Mouse (Mus musculus) cerebellum, adult 8-10 months (tissue): ENCODE results near the gene Nfatc4.
A peak's percentile ranks its signal among the peaks of the same experiment; 100 is the strongest.

Experiments
- DNase-seq: peaks from one replicate; pipeline ENCODE4 v3.0.0; 2022

Gene Nfatc4

GRCm38 (mm10) chr14:55822435-55822990 lies 431 bp upstream of the Nfatc4 start:
- DNase-seq: peak; percentile 52

- no peak for DNase-seq
Observed at GRCm38 (mm10) chr14:55824001-55824480, 1.1 kb downstream of the Nfatc4 start.

- DNase-seq: no peak
Observed at GRCm38 (mm10) chr14:55824481-55825215, 1.7 kb downstream of the Nfatc4 start.

GRCm38 (mm10) chr14:55825216-55826051 lies 2.5 kb downstream of the Nfatc4 start:
- DNase-seq: no peak

- DNase-seq: no peak
Observed at GRCm38 (mm10) chr14:55826142-55826541, 3.2 kb downstream of the Nfatc4 start.

GRCm38 (mm10) chr14:55826551-55827340 lies 3.8 kb downstream of the Nfatc4 start:
- no peak for DNase-seq

GRCm38 (mm10) chr14:55828716-55829263 lies 5.8 kb downstream of the Nfatc4 start:
- DNase-seq: no peak

GRCm38 (mm10) chr14:55829854-55830253 lies 6.9 kb downstream of the Nfatc4 start:
- no peak for DNase-seq

GRCm38 (mm10) chr14:55830331-55830730 lies 7.4 kb downstream of the Nfatc4 start:
- DNase-seq: no peak

- no peak for DNase-seq
Observed at GRCm38 (mm10) chr14:55833126-55833525, 10.2 kb downstream of the Nfatc4 start.

GRCm38 (mm10) chr14:55834808-55835533 lies 12.0 kb downstream of the Nfatc4 start:
- no peak for DNase-seq

- DNase-seq: no peak
Observed at GRCm38 (mm10) chr14:55838312-55838711, 15.4 kb downstream of the Nfatc4 start.

GRCm38 (mm10) chr14:55838740-55839139 lies 15.8 kb downstream of the Nfatc4 start:
- DNase-seq: no peak

GRCm38 (mm10) chr14:55840853-55841366 lies 18.0 kb downstream of the Nfatc4 start:
- DNase-seq: no peak

GRCm38 (mm10) chr14:55842794-55843193 lies 19.9 kb downstream of the Nfatc4 start:
- DNase-seq: no peak

- DNase-seq: no peak
Observed at GRCm38 (mm10) chr14:55845506-55846294, 22.8 kb downstream of the Nfatc4 start.

- DNase-seq: no peak
Observed at GRCm38 (mm10) chr14:55850885-55851284, 27.9 kb downstream of the Nfatc4 start.

- DNase-seq: no peak
Observed at GRCm38 (mm10) chr14:55852646-55853551, 30.0 kb downstream of the Nfatc4 start.

- no peak for DNase-seq
Observed at GRCm38 (mm10) chr14:55853621-55854285, 30.8 kb downstream of the Nfatc4 start, which contains the start of gene Nynrin. Gene Nynrin (plus strand): TSS chr14:55854010.
